Mouse (Mus musculus) bone marrow macrophage, adult 2 months (primary cell): ENCODE results near the gene Cbr1. TPM values are rescaled to one million over a fixed set of nuclear protein-coding genes. Genes with fewer than 3 reads are reported as not detected.

Experiments used
- H3K27ac ChIP-seq: 2 replicates; pipeline ENCODE4 v1.5.1; 2012; ENCODE audit warnings: low read depth, low read length; ENCODE audit not compliant: insufficient read depth
- H3K4me1 ChIP-seq: 2 replicates; pipeline ENCODE4 v1.6.1; 2012; ENCODE audit warnings: low read length; ENCODE audit not compliant: control insufficient read depth, insufficient read depth
- H3K4me3 ChIP-seq: 2 replicates; pipeline ENCODE4 v1.5.1; 2012; ENCODE audit warnings: mild to moderate bottlenecking, low read length, moderate library complexity; ENCODE audit not compliant: insufficient read depth
- CTCF ChIP-seq: IDR thresholded peaks from 2 replicates; pipeline ENCODE4 v1.5.1; 2012; ENCODE audit warnings: low read depth, mild to moderate bottlenecking, low read length, moderate library complexity
- POLR2A ChIP-seq: IDR thresholded peaks from 2 replicates; pipeline ENCODE4 v1.6.1; 2012; ENCODE audit warnings: mild to moderate bottlenecking, low read depth, low read length, borderline replicate concordance
- polyA plus RNA-seq: library from polyadenylated mRNA; stranded (reverse); fragments of >200 nt; gene quantifications from 2 replicates; pipeline ENCODE4 v1.2.4, GENCODE M21; 2012; ENCODE audit not compliant: missing spikeins, insufficient read depth, insufficient read length

Cbr1 gene
- polyA plus RNA-seq, 1 experiment = 37.5 TPM

- H3K4me1 ChIP-seq = no peaks in the 10 kb centered on the region
- no peak overlapping the region for H3K4me3 ChIP-seq
- TF ChIP-seq POLR2A = no peak
- TF ChIP-seq CTCF = no peak
- no peak overlapping the region for H3K27ac ChIP-seq
These were observed 9.9 kb upstream of the Cbr1 start for GRCm38 (mm10) chr16:93595766-93596165.

GRCm38 (mm10) chr16:93596807-93597206 is 8.8 kb upstream of the Cbr1 start:
- H3K4me1 ChIP-seq = no peaks in the 10 kb centered on the region
- TF ChIP-seq POLR2A = no peak
- no peak for TF ChIP-seq CTCF
- no peak overlapping the region for H3K4me3 ChIP-seq
- H3K27ac ChIP-seq = no peak overlapping the region

DNA sequence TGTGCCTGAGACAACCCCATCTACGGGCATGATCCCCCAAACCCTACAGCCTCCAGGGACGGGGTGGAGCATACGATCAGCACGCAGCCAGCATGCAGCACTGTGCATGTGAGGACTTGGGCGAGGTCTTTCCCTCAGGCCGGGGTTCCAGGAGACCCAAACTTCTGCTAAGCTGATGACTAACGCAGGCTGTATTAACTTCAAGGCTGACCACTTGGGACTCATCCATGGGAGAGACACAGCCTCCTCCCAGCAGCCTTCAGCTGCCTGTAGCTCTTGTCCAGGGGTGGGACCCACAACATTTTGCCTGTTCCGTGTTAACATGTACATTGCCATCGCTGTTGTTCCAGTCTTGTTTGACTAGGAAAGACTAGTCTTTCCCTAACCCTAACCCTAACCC is 8.1 kb upstream of the Cbr1 start:
- Histone ChIP-seq H3K4me1 (no peaks in the 10 kb centered on the region), H3K27ac (no peak overlapping the region), H3K4me3 (no peak overlapping the region)
- TF ChIP-seq POLR2A = no peak
- TF ChIP-seq CTCF = no peak

GRCm38 (mm10) chr16:93599461-93599860 is 6.2 kb upstream of the Cbr1 start:
- H3K4me1 ChIP-seq = peaks cover 4% of the 10 kb centered on the region
- no peak for TF ChIP-seq POLR2A
- TF ChIP-seq CTCF = no peak
- H3K4me3 ChIP-seq = no peak overlapping the region
- H3K27ac ChIP-seq = no peak overlapping the region

DNA sequence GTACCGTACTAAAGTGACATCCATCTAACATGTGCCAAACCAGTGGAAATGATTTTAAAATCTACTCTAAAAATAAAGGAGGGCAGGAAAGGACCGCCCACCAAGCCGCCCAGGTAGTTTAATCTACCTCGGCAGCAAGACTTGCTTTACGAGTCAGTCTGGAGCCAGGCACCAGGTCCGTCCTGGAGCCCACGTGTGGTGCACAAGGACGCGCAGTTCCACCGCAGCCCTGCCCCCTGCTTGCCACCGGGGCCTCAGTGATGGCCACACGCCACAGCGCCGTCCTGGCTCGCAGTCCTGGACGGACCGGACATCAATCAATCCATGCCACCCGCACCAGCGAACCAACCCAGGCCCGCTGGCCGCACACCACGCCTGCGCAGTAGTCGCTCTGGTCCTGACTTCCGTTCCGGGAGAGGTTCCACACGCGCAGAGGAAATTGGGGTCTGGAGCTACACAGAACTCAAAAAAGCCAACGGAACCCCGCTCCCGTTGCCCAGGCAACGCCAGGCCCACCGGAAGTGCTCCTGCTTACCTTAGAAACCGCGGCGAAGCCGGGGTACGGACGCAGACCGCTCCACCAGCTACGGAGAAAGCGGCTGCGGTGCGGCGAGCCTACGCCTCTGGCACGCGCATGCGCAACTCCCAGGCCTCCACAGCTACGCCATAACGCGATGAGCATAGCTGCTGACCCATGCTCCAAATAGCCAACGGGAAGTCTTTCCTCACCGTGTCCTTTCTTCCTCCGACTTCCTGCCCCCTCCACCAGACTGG is 2.0 kb upstream of the Cbr1 start, which contains the start of gene Setd4:
Gene Setd4 (minus strand): TSS at position 625 of the 774 bp plus-strand sequence.
- TF ChIP-seq CTCF = no peak
- TF ChIP-seq POLR2A = peak; percentile 57; the same call in 1 of the 2 replicates
- H3K27ac ChIP-seq = peak within 1 kb of the TSS; percentile 85
- peaks cover 5% of the 10 kb centered on the region for H3K4me1 ChIP-seq
- peak within 1 kb of the TSS; percentile 67 for H3K4me3 ChIP-seq

DNA sequence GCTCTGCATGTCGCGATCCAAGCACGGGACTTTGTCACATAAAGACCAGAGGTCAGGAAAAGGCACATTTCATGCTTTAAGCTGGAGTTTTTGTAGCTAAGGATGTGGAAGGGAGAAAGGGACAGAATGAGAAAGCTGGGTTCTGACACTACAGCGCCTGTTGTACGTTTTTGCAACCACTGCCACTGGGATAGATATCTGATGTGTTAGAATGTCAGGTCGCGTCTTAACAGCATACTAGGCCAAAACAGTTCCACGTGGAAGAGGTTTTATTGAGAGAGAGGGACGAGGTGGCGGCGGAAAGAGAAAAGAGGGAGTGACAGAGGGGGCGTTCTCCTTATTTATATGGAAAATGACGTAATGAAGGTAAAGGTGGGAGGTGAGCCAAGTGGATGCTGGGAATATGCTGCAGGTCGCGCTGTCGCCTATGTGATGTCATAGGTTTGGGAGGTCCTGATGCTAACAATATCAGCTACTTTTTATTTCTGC is 1.1 kb upstream of the Cbr1 start:
- peak overlapping the region; percentile 67 for H3K4me3 ChIP-seq
- peaks cover 5% of the 10 kb centered on the region for H3K4me1 ChIP-seq
- TF ChIP-seq POLR2A = no peak
- no peak for TF ChIP-seq CTCF
- no peak overlapping the region for H3K27ac ChIP-seq

- TF ChIP-seq POLR2A (no peak), CTCF (no peak)
- Histone ChIP-seq H3K27ac (no peak overlapping the region), H3K4me3 (no peak overlapping the region), H3K4me1 (peaks cover 5% of the 10 kb centered on the region)
These were observed 493 bp downstream of the Cbr1 start for GRCm38 (mm10) chr16:93606146-93606545.

GRCm38 (mm10) chr16:93607669-93608101 is 2.0 kb downstream of the Cbr1 start:
- TF ChIP-seq POLR2A (no peak), CTCF (no peak)
- Histone ChIP-seq H3K27ac (no peak overlapping the region), H3K4me1 (peaks cover 8% of the 10 kb centered on the region), H3K4me3 (peak overlapping the region; percentile 95)

GRCm38 (mm10) chr16:93608731-93609130 is 3.1 kb downstream of the Cbr1 start:
- H3K27ac ChIP-seq = no peak overlapping the region
- H3K4me3 ChIP-seq = no peak overlapping the region; the same call in 1 of the 2 replicates
- TF ChIP-seq POLR2A (no peak), CTCF (no peak)
- H3K4me1 ChIP-seq = peaks cover 10% of the 10 kb centered on the region

- Histone ChIP-seq H3K4me3 (no peak overlapping the region), H3K4me1 (peaks cover 7% of the 10 kb centered on the region; the same call in 1 of the 2 replicates), H3K27ac (no peak overlapping the region)
- TF ChIP-seq CTCF (no peak), POLR2A (no peak)
These were observed 4.1 kb downstream of the Cbr1 start for GRCm38 (mm10) chr16:93609796-93610195.
